In genomic region chr8:71380178-71381171, GRCm38 (mm10) we compare ENCODE assay signal across 8 mouse cellular contexts. TPM values are rescaled to one million over a fixed set of nuclear protein-coding genes. Genes with fewer than 3 reads are reported as not detected.
A peak's percentile ranks its signal among the peaks of the same experiment; 100 is the strongest.
DNase-seq lines count a peak whose midpoint lies in the region; ATAC-seq and TF ChIP-seq lines count a peak whose summit lies in the region.

No protein-coding gene starts in this region.

- DNase-seq in retina, postnatal 1 day, result peak; percentile 23
- DNase-seq in retina, embryonic 14.5 days (ENCODE audit: low spot score), result no peak
- no peak for DNase-seq in hindbrain, postnatal 0 days (ENCODE audit: low spot score)
- DNase-seq in stomach, postnatal 0 days (ENCODE audit: low spot score), result peak; percentile 56
- no peak for DNase-seq in spleen, postnatal 14 days (ENCODE audit: low spot score in 2 of 2)
- DNase-seq in gastrocnemius, postnatal 10 days, result no peak

- peak overlapping the region; percentile 96 for H3K4me2 ChIP-seq in embryonic facial prominence, embryonic 12.5 days (replicated peaks)
- peak overlapping the region; percentile 99 for H3K4me2 ChIP-seq in hindbrain, postnatal 0 days (ENCODE audit: low read depth, low read length)
- peak overlapping the region; percentile 73 for H3K4me2 ChIP-seq in liver, embryonic 16.5 days (ENCODE audit: low read depth, low read length)
- H3K4me2 ChIP-seq in stomach, postnatal 0 days (replicated peaks; ENCODE audit: low read depth), result peak overlapping the region; percentile 97

- peaks cover 37% of the 10 kb centered on the region for H3K4me1 ChIP-seq in embryonic facial prominence, embryonic 12.5 days
- peaks cover 23% of the 10 kb centered on the region for H3K4me1 ChIP-seq in hindbrain, postnatal 0 days (ENCODE audit: insufficient read depth, low read length)
- H3K4me1 ChIP-seq in liver, embryonic 16.5 days (ENCODE audit: control insufficient read depth, low read depth, low read length), result peaks cover 26% of the 10 kb centered on the region
- peaks cover 25% of the 10 kb centered on the region for H3K4me1 ChIP-seq in stomach, postnatal 0 days (replicated peaks; ENCODE audit: control insufficient read depth, insufficient read depth)

- peak overlapping the region; percentile 81 for H3K9ac ChIP-seq in embryonic facial prominence, embryonic 12.5 days
- peak overlapping the region; percentile 81 for H3K9ac ChIP-seq in hindbrain, postnatal 0 days (replicated peaks; ENCODE audit: low read length)
- peak overlapping the region; percentile 70 for H3K9ac ChIP-seq in liver, embryonic 16.5 days (ENCODE audit: low read depth, low read length)
- H3K9ac ChIP-seq in stomach, postnatal 0 days (ENCODE audit: low read length), result peak overlapping the region; percentile 90

- no peak for ATAC-seq in embryonic facial prominence, embryonic 12.5 days (ENCODE audit: insufficient number of reproducible peaks, insufficient read depth, low FRiP score, low TSS enrichment)
- ATAC-seq in hindbrain, postnatal 0 days, result no peak
- no peak for ATAC-seq in liver, embryonic 16.5 days (ENCODE audit: low read depth)
- ATAC-seq in stomach, postnatal 0 days (ENCODE audit: low FRiP score, low TSS enrichment), result no peak

- no peak for TF ChIP-seq EP300 in stomach, postnatal 0 days (optimal IDR thresholded peaks at IDR 0.05)

- 1% methylated on average over 72 of the region's 72 CpGs for WGBS in embryonic facial prominence, embryonic 12.5 days
- WGBS in hindbrain, postnatal 0 days, result 3% methylated on average over 67 of the region's 72 CpGs
- 5% methylated on average over 72 of the region's 72 CpGs for WGBS in liver, embryonic 16.5 days (ENCODE audit: insufficient replicate concordance)
- WGBS in stomach, postnatal 0 days, result 1% methylated on average over 69 of the region's 72 CpGs

- peak overlapping the region; percentile 71 for H3K4me3 ChIP-seq in embryonic facial prominence, embryonic 12.5 days
- peak overlapping the region; percentile 80 for H3K4me3 ChIP-seq in hindbrain, postnatal 0 days (ENCODE audit: low read length)
- H3K4me3 ChIP-seq in liver, embryonic 16.5 days (ENCODE audit: low read depth, low read length), result peak overlapping the region; percentile 70
- H3K4me3 ChIP-seq in stomach, postnatal 0 days (ENCODE audit: low read depth, low read length), result peak overlapping the region; percentile 95

- no peaks in the 10 kb centered on the region for H3K9me3 ChIP-seq in embryonic facial prominence, embryonic 12.5 days
- H3K9me3 ChIP-seq in hindbrain, postnatal 0 days (ENCODE audit: low read length), result no peaks in the 10 kb centered on the region
- no peaks in the 10 kb centered on the region for H3K9me3 ChIP-seq in liver, embryonic 16.5 days (replicated peaks; ENCODE audit: control insufficient read depth, low read length)
- no peaks in the 10 kb centered on the region for H3K9me3 ChIP-seq in stomach, postnatal 0 days (ENCODE audit: control insufficient read depth, low read length)

- peaks cover 13% of the 10 kb centered on the region; the same call in 1 of the 2 replicates for H3K36me3 ChIP-seq in embryonic facial prominence, embryonic 12.5 days
- H3K36me3 ChIP-seq in hindbrain, postnatal 0 days (ENCODE audit: insufficient read depth, low read length), result no peaks in the 10 kb centered on the region
- H3K36me3 ChIP-seq in liver, embryonic 16.5 days (ENCODE audit: control insufficient read depth, insufficient read depth), result no peaks in the 10 kb centered on the region; the same call in 1 of the 2 replicates
- peaks cover 4% of the 10 kb centered on the region; the same call in 1 of the 2 replicates for H3K36me3 ChIP-seq in stomach, postnatal 0 days (ENCODE audit: control insufficient read depth, insufficient read depth, low read length)

- TF ChIP-seq CTCF in hindbrain, postnatal 0 days (IDR thresholded peaks at IDR 0.05; ENCODE audit: low read depth), result no peak
- TF ChIP-seq CTCF in stomach, postnatal 0 days (IDR thresholded peaks at IDR 0.05; ENCODE audit: low read depth), result no peak

- H3K27me3 ChIP-seq in embryonic facial prominence, embryonic 12.5 days, result peaks cover 5% of the 10 kb centered on the region; the same call in 1 of the 2 replicates
- no peaks in the 10 kb centered on the region for H3K27me3 ChIP-seq in hindbrain, postnatal 0 days (ENCODE audit: insufficient read depth, low read length)
- H3K27me3 ChIP-seq in liver, embryonic 16.5 days (ENCODE audit: control insufficient read depth, insufficient read depth, low read depth, low read length), result peaks cover 59% of the 10 kb centered on the region
- no peaks in the 10 kb centered on the region for H3K27me3 ChIP-seq in stomach, postnatal 0 days (ENCODE audit: control insufficient read depth, insufficient read depth, low read length)

- peak overlapping the region; percentile 91; the same call in 1 of the 2 replicates for H3K27ac ChIP-seq in embryonic facial prominence, embryonic 12.5 days
- peak overlapping the region; percentile 89; the same call in 1 of the 2 replicates for H3K27ac ChIP-seq in hindbrain, postnatal 0 days
- peak overlapping the region; percentile 76 for H3K27ac ChIP-seq in liver, embryonic 16.5 days (ENCODE audit: low read length)
- peak overlapping the region; percentile 96 for H3K27ac ChIP-seq in stomach, postnatal 0 days (replicated peaks)

RNA-seq across cellular contexts. Expression of gene Nr2f6, which starts 1.3 kb away (rescaled TPM):
- 71.0 and 72.7 TPM in 2 replicates for polyA plus RNA-seq in embryonic facial prominence, embryonic 12.5 days (2016; fragmentation: Nextera tagmentation; extraction: Ambion mirVana)
- 127 and 129 TPM in 2 replicates for total RNA-seq in hindbrain, postnatal 0 days (2014; rRNA removed)
- polyA plus RNA-seq in hindbrain, postnatal 0 days (2015; fragmentation: Nextera tagmentation; extraction: Ambion mirVana), result 33.8 and 34.1 TPM in 2 replicates
- polyA plus RNA-seq in liver, embryonic 16.5 days (2015; fragmentation: Nextera tagmentation; extraction: Ambion mirVana), result 13.9 and 17.2 TPM in 2 replicates
- polyA plus RNA-seq in stomach, postnatal 0 days (2015; fragmentation: Nextera tagmentation; extraction: Ambion mirVana), result 47.0 and 56.1 TPM in 2 replicates
- total RNA-seq in gastrocnemius, postnatal 10 days (2021), result 10 to 100 TPM; 23.2 to 29.7 TPM

RNA-seq across cellular contexts. Expression of gene Ocel1, which starts 9.4 kb away (rescaled TPM):
- 5.4 and 5.6 TPM in 2 replicates for polyA plus RNA-seq in embryonic facial prominence, embryonic 12.5 days (2016; fragmentation: Nextera tagmentation; extraction: Ambion mirVana)
- total RNA-seq in hindbrain, postnatal 0 days (2014; rRNA removed), result 11.8 and 12.3 TPM in 2 replicates
- 5.0 and 5.8 TPM in 2 replicates for polyA plus RNA-seq in hindbrain, postnatal 0 days (2015; fragmentation: Nextera tagmentation; extraction: Ambion mirVana)
- polyA plus RNA-seq in liver, embryonic 16.5 days (2015; fragmentation: Nextera tagmentation; extraction: Ambion mirVana), result 3.9 and 4.7 TPM in 2 replicates
- polyA plus RNA-seq in stomach, postnatal 0 days (2015; fragmentation: Nextera tagmentation; extraction: Ambion mirVana), result 8.2 and 9.1 TPM in 2 replicates
- 1 to 10 TPM; 7.4 to 8.1 TPM for total RNA-seq in gastrocnemius, postnatal 10 days (2021)

RNA-seq across cellular contexts. Expression of gene Use1, which starts 13.8 kb away (rescaled TPM):
- polyA plus RNA-seq in embryonic facial prominence, embryonic 12.5 days (2016; fragmentation: Nextera tagmentation; extraction: Ambion mirVana), result 85.4 and 89.2 TPM in 2 replicates
- 116 and 119 TPM in 2 replicates for total RNA-seq in hindbrain, postnatal 0 days (2014; rRNA removed)
- polyA plus RNA-seq in hindbrain, postnatal 0 days (2015; fragmentation: Nextera tagmentation; extraction: Ambion mirVana), result 123 and 129 TPM in 2 replicates
- polyA plus RNA-seq in liver, embryonic 16.5 days (2015; fragmentation: Nextera tagmentation; extraction: Ambion mirVana), result 40.7 and 41.2 TPM in 2 replicates
- 97.1 and 107 TPM in 2 replicates for polyA plus RNA-seq in stomach, postnatal 0 days (2015; fragmentation: Nextera tagmentation; extraction: Ambion mirVana)
- 100 to 1,000 TPM; 124 to 132 TPM for total RNA-seq in gastrocnemius, postnatal 10 days (2021)

RNA-seq across cellular contexts. Expression of gene Ushbp1, which starts 15.1 kb away (rescaled TPM):
- 8.6 and 8.9 TPM in 2 replicates for polyA plus RNA-seq in embryonic facial prominence, embryonic 12.5 days (2016; fragmentation: Nextera tagmentation; extraction: Ambion mirVana)
- 2.9 and 4.8 TPM in 2 replicates for total RNA-seq in hindbrain, postnatal 0 days (2014; rRNA removed)
- 5.1 and 5.3 TPM in 2 replicates for polyA plus RNA-seq in hindbrain, postnatal 0 days (2015; fragmentation: Nextera tagmentation; extraction: Ambion mirVana)
- 4.2 and 4.3 TPM in 2 replicates for polyA plus RNA-seq in liver, embryonic 16.5 days (2015; fragmentation: Nextera tagmentation; extraction: Ambion mirVana)
- polyA plus RNA-seq in stomach, postnatal 0 days (2015; fragmentation: Nextera tagmentation; extraction: Ambion mirVana), result 4.1 and 4.5 TPM in 2 replicates
- 10 to 100 TPM; 11.7 to 18.1 TPM for total RNA-seq in gastrocnemius, postnatal 10 days (2021)

RNA-seq across cellular contexts. Expression of gene Babam1, which starts 16.2 kb away (rescaled TPM):
- 99.6 and 103 TPM in 2 replicates for polyA plus RNA-seq in embryonic facial prominence, embryonic 12.5 days (2016; fragmentation: Nextera tagmentation; extraction: Ambion mirVana)
- total RNA-seq in hindbrain, postnatal 0 days (2014; rRNA removed), result 75.6 and 103 TPM in 2 replicates
- 94.7 and 95.0 TPM in 2 replicates for polyA plus RNA-seq in hindbrain, postnatal 0 days (2015; fragmentation: Nextera tagmentation; extraction: Ambion mirVana)
- polyA plus RNA-seq in liver, embryonic 16.5 days (2015; fragmentation: Nextera tagmentation; extraction: Ambion mirVana), result 46.6 and 48.2 TPM in 2 replicates
- polyA plus RNA-seq in stomach, postnatal 0 days (2015; fragmentation: Nextera tagmentation; extraction: Ambion mirVana), result 54.7 and 61.7 TPM in 2 replicates
- 10 to 100 TPM; 68.5 to 70.4 TPM for total RNA-seq in gastrocnemius, postnatal 10 days (2021)

Comparison
In these comparisons a context has a peak if more than half of its experiments do, and no peak if none do; other contexts are left out.
1. DNase-seq: peak in retina, postnatal 1 day (single experiment) and stomach, postnatal 0 days (single experiment); none in retina, embryonic 14.5 days (single experiment), hindbrain, postnatal 0 days (single experiment), spleen, postnatal 14 days (0 of 2) and gastrocnemius, postnatal 10 days (single experiment).
2. Peak in every context shown above with its lines, with median percentiles within 50 percentile points of each other: H3K27ac ChIP-seq, H3K4me2 ChIP-seq, H3K4me3 ChIP-seq and H3K9ac ChIP-seq.